Mouse (Mus musculus): ENCODE measurements around the gene S100pbp.

The S100pbp gene

GRCm38 (mm10) chr4:129105356-129105755 lies 84.2 kb downstream of the S100pbp start, which contains the start of gene Tmem54:
TSS of gene Tmem54 (plus strand) at chr4:129105548.
- no peak for DNase-seq (ENCODE audit: low read depth, low spot score)

- DNase-seq (ENCODE audit: low read depth, low spot score) = no peak
These were observed 87.2 kb downstream of the S100pbp start for GRCm38 (mm10) chr4:129102133-129102829.

Measured in embryo, embryonic 11.5 days (tissue).